Mouse (Mus musculus): ENCODE measurements around the gene Arfgef2.

Arfgef2 gene

DNA sequence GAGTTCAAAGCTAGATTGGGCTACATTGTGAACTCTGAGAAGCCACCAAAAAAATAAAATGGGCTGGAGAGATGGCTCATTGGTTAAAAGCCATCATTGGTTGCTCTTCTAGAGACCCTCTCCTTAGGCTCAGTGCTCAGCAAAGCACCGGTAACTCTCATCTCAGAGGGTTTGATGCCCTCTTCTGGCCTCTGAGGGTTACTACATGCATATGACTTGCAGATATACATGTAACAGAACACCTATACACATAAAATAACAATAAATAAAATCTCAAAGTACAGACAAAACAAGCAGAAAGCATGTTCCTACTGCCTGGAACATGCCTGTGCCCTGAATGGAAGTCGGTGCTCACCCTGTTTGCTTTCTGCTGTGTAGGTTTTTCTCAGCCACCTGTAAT is 51.7 kb downstream of the Arfgef2 start:
- WGBS = 81% methylated on average over 2 of the region's 2 CpGs

DNA sequence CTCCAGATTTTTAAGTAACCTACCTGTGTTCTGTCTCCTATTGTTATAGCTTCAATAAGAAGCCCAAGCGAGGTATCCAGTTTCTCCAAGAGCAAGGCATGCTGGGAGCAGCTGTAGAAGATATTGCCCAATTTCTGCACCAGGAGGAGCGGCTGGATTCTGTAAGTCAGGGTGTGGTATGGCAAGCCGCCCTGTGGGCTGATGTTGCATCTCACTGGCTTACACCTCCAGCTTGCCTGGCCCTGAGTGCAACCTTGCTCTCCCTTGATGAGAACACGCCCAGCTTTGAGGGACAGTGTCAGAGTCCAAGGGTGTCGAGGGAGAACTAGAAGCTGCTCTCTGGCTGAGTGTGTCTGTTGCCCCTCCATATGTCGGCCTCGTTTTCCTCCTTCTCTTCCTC is 53.8 kb downstream of the Arfgef2 start:
- WGBS = 82% methylated on average over 7 of the region's 7 CpGs

DNA sequence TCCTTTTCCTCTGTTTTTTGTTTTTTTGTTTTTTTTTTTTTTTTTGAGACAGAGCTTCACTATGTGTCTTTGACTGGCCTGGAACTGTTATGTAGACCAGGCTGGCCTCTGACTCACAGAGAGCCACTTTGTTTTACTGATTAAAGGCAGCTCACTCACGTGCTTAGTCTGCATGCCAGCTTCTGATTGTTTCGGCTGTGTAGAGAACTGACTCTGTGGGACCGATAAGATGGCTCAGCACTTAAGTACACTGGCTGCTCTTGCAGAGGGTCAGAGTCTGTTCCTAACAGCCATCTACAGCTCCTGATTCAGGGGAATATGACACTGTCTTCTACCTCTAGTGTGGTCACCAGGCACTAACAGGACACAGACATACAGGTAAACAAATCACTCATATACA is 57.1 kb downstream of the Arfgef2 start:
- 55% methylated on average over 3 of the region's 3 CpGs for WGBS

DNA sequence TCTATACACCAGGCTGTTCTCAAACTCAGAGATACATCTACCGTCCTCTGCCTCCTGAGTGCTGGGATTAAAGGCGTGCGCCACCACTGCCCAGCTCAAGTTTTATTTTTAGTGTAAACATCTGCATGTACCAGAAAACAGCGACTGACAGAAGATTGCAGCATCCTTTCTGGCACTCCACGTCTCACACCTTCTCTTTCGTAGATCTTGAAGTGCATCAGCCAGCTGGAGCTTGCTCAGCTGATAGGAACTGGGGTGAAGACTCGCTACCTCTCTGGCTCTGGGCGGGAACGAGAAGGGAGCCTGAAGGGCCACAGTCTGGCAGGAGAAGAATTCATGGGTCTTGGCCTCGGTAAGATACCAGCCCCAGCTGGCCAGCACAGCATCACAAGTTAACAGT is 60.1 kb downstream of the Arfgef2 start:
- 69% methylated on average over 10 of the region's 10 CpGs for WGBS

GRCm38 (mm10) chr2:166870271-166870865 is 65.0 kb downstream of the Arfgef2 start:
- 83% methylated on average over 20 of the region's 20 CpGs for WGBS

DNA sequence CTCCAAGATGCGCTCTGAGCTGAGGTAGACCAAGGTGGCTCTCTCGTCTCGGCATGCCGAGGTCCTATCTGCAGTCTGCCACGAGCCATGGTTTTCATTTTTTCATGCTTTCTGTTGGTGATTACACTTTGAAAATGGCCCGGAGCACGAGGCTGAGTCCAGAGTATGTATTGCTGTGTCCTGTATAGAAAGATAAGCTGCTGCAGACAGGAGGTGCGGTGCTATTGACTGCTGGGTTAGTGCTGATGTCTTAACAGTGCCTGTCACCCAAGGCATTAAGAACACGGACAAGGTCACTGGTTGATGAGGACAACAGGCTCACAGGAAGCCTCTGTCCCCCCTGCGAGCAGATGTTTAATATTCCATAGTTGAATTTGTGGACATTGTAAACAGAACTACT is 65.5 kb downstream of the Arfgef2 start:
- WGBS = 92% methylated on average over 10 of the region's 10 CpGs

DNA sequence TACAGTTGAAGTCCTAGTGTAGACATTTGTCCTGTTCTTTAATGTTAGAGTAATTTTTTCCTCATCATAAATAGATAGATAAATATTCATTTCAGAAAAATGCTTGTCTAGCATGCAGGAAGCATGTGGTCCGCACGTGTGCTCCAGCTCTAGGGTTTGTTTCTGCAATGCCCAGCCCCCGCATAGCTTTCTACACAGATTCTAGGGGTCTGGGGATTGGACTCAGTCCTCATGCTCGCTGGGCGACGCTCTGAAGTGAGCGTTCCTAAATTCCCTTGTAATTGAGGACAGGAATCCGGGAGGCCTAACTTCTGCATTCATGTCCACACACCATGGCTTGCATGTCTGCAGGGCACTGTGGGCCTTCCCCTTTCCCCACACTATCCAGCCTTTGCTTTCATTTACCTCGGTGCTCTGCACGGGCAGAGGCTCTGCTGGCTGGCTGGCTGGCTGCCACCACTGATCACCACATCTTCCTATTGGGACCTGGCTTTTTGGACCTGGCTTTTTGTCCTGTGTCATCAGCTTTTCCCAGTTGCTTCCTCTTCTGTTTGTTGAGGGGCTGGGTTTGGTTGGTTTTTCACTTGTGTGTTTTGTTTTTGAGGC is 69.4 kb downstream of the Arfgef2 start:
- 72% methylated on average over 10 of the region's 10 CpGs for WGBS

DNA sequence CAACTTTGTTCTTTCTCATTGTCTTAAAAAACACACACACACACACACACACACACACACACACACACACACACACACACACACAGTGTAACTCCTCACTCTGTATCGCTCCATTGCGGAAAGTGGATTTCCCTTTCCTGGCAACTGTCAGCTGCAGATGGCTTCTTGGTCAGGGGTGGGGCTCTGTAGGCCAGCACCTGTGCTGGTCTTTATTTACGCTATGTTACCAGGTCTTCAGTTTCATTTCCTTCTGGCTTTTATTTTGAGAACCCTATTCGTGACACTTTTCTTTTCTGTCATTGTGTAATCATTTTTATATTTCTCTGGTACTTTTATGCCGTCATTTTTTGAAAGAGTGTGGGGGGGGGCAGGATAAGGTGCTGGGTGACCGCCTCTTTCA is 70.2 kb downstream of the Arfgef2 start:
- 84% methylated on average over 6 of the region's 6 CpGs for WGBS

- WGBS = 84% methylated on average over 10 of the region's 10 CpGs
These were observed 70.9 kb downstream of the Arfgef2 start for GRCm38 (mm10) chr2:166876331-166876730.

DNA sequence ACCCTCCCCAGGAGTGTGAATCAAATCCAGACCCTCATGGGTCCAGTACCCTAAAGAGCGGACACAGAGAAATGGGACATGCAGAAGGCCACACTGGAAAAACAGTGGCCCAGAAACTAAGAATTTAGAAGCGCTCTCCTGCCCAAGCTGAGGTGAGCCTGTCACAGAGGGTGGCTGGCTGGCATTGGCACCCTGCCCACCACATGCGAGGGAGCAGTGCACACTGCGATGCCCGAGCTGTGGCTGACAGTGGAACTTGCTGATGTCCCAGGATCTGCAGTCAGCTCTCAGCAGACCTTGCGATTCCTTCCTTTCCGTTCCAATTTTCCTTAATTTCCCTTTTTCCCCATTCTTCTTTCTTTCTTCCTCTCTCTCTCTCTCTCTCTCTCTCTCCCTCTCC is 79.7 kb downstream of the Arfgef2 start:
- 51% methylated on average over 7 of the region's 7 CpGs for WGBS

DNA sequence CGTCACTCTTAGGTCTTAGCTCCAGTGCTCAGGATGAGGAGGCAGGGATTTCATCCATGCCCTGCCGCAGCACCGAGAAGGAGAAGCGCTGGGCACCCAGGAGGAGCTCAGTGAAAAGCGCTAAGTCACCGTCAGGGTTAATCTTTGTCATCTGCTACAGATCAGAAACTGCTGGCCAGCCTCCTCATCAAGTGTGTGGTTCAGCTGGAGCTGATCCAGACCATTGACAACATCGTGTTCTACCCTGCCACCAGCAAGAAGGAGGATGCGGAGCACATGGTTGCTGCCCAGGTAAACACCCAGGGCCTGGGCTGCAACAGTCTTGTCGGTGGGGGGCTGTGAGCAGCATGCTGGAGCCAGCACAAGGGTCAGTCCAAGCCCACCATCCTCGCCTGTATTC is 80.2 kb downstream of the Arfgef2 start:
- 76% methylated on average over 10 of the region's 10 CpGs for WGBS

DNA sequence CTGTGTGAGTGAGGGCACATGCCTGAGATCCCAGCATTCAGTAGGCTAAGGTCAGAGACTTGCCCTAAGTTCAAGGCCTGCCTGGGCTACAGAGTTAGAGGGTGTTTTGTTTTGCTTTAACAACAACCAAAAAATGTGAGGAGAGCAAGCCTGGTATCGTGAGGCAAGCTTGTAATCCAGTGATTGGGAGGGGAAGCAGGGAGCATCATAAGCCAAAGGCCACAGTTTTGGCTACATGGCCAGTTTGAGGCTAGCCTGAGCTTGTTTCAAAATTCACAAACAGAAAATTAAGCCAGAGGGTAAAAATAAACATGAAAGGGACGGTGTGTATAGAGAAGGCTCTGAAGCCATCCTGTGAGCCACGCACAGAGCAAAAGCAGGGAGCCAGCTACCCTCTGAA is 80.8 kb downstream of the Arfgef2 start:
- WGBS = 81% methylated on average over 3 of the region's 3 CpGs

GRCm38 (mm10) chr2:166887816-166888215 is 82.4 kb downstream of the Arfgef2 start:
- WGBS = 43% methylated on average over 11 of the region's 11 CpGs

- WGBS = 81% methylated on average over 9 of the region's 9 CpGs
These were observed 86.0 kb downstream of the Arfgef2 start for GRCm38 (mm10) chr2:166891366-166891880.

- 92% methylated on average over 8 of the region's 8 CpGs for WGBS
These were observed 86.8 kb downstream of the Arfgef2 start for GRCm38 (mm10) chr2:166892158-166892680.

- WGBS = 89% methylated on average over 5 of the region's 5 CpGs
These were observed 87.6 kb downstream of the Arfgef2 start for GRCm38 (mm10) chr2:166893036-166893435.

- WGBS = 49% methylated on average over 13 of the region's 13 CpGs
These were observed 91.0 kb downstream of the Arfgef2 start for GRCm38 (mm10) chr2:166896368-166896767.

DNA sequence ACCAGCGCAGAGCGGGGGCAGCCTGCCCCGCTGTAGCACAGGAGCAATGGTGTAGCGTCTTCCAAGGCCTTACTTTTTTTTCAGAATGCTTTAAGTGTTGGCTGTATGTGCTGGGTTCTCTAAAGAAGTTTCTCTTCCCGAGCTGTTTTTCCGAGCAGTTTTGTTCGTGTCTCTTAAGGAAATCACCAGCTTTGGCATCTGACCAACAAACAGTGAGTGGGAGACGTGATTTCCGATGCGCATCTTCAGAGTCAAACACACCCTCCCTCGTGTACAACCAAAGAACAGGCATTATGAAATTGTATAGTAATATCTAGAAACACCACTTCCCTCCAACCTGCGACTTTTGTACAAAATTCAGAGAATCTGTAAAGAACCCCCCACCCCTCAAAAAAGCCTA is 91.6 kb downstream of the Arfgef2 start:
- WGBS = 56% methylated on average over 12 of the region's 12 CpGs

DNA sequence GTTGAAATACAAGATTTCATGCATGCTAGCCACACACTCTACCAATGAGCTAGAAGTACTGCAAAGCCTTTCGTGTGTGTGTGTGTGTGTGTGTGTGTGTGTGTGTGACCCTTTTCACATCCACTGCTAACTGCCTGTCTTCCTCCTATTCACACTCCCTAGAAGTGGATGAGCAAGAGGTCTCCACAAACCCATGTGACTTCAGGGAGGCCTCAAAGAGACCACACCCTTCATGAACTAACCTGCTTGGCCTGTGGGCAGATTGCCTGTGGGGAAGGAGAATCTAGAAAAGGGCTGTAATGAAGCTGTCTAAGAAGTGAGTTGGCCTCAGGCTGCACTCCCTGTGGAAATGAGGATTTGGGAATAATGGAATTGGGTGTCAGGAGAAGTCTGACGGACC is 93.8 kb downstream of the Arfgef2 start:
- 85% methylated on average over 2 of the region's 2 CpGs for WGBS

DNA sequence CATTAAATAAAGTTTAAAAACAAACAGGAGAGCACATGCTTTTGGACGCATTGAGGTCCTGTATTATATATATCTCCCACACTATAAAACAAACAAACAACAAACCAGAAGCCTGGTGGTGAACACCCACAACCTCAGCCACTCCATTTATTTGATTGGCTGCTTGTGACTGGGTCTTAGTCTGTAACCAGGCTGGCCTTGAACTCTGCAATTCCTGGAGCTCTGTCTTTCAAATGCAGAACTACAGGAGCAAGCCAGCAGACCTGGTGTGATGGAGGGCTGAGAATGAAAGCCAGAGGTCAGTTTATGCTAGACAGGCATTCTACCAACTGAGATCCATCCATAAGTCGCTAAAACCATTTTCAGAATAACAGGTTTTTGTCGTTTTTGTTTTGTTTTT is 94.4 kb downstream of the Arfgef2 start:
- 70% methylated on average over 3 of the region's 3 CpGs for WGBS

DNA sequence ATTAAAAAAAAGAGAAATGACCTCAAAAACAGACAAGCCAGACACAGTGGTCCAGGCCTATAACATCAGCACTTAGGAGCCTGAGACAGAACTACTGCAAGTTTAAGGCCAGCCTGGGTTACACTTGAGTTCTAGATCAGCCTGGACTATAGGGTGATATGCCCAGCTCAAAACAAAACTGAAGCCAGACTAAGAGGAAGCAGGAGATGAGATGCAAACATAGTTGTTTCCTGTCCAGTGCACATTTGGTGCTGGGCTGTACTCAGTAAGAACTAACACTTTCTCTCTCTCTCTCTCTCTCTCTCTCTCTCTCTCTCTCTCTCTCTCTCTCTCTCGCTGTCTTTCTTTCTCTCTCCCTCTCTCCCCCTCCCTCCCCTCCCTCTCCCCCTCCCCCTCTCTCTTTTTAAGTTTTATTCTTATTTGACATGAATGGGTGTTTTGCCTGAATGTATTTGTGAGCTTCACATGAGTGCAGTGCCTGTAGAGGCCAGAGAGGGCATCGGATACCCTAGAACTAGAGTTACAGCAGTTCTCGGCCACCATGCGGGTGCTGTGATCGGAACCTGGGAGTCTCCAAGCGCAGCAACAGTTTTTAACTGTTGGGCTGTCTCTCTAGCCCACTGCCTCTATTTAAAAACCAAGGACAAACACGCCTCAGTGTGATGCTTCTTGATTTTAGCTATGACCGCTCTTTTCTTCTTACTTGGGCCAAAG is 95.6 kb downstream of the Arfgef2 start:
- WGBS = 88% methylated on average over 8 of the region's 8 CpGs

- WGBS = 83% methylated on average over 6 of the region's 6 CpGs
These were observed 98.4 kb downstream of the Arfgef2 start for GRCm38 (mm10) chr2:166903719-166904282.

Data from cerebral cortex, adult 2 months (tissue).